Mouse (Mus musculus): ENCODE data around the gene Slc20a1. TPM values are rescaled to one million over a fixed set of nuclear protein-coding genes. Genes with fewer than 3 reads are reported as not detected.

Gene Slc20a1
- polyA plus RNA-seq, 1 experiment from 2014 or later, result 20.1 TPM

GRCm38 (mm10) chr2:129254076-129254475 lies 55.5 kb downstream of the Slc20a1 start:
- H3K4me3 ChIP-seq (ENCODE audit: low read length), result no peak overlapping the region
- no peak overlapping the region for H3K4me2 ChIP-seq (ENCODE audit: low read depth, low read length)
- H3K9ac ChIP-seq (ENCODE audit: low read length), result no peak overlapping the region
- H3K4me1 ChIP-seq (replicated peaks; ENCODE audit: control insufficient read depth, insufficient read depth, low read length), result no peaks in the 10 kb centered on the region
- no peaks in the 10 kb centered on the region for H3K27me3 ChIP-seq (ENCODE audit: control insufficient read depth, insufficient read depth, low read depth, low read length)
- no peaks in the 10 kb centered on the region for H3K9me3 ChIP-seq (ENCODE audit: control insufficient read depth, low read length)
- no peak for ATAC-seq (ENCODE audit: low read depth)
- H3K36me3 ChIP-seq (ENCODE audit: control insufficient read depth, insufficient read depth, low read length), result no peaks in the 10 kb centered on the region
- H3K27ac ChIP-seq (ENCODE audit: low read length), result no peak overlapping the region
- 47% methylated on average over 2 of the region's 2 CpGs for WGBS

DNA sequence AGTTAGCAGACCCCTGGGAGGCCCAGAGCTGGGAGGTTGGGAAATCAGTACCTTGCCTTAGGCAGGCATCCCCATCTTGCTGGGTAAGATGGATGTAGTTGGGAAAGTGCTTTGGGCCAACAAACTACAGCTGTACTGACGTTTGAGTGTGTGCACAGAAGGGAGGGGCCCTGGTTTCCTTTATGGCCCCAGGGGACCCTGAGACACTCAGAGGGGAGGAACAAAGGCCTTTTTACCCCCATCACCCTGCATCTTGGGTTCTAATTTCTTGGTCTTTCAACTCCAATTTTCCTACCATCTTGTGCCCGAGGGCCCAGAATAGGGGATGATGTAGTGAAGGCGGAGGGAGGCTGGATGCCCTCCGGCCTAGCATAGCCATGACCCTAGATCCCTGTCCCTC lies 57.4 kb downstream of the Slc20a1 start:
- Histone ChIP-seq H3K36me3 (ENCODE audit: control insufficient read depth, insufficient read depth, low read length) (no peaks in the 10 kb centered on the region), H3K9ac (ENCODE audit: low read length) (no peak overlapping the region), H3K4me2 (ENCODE audit: low read depth, low read length) (no peak overlapping the region), H3K27ac (ENCODE audit: low read length) (no peak overlapping the region), H3K9me3 (ENCODE audit: control insufficient read depth, low read length) (no peaks in the 10 kb centered on the region), H3K4me1 (replicated peaks; ENCODE audit: control insufficient read depth, insufficient read depth, low read length) (no peaks in the 10 kb centered on the region), H3K27me3 (ENCODE audit: control insufficient read depth, insufficient read depth, low read depth, low read length) (no peaks in the 10 kb centered on the region), H3K4me3 (ENCODE audit: low read length) (no peak overlapping the region)
- WGBS, result 65% methylated on average over 4 of the region's 4 CpGs
- ATAC-seq (ENCODE audit: low read depth), result no peak

DNA sequence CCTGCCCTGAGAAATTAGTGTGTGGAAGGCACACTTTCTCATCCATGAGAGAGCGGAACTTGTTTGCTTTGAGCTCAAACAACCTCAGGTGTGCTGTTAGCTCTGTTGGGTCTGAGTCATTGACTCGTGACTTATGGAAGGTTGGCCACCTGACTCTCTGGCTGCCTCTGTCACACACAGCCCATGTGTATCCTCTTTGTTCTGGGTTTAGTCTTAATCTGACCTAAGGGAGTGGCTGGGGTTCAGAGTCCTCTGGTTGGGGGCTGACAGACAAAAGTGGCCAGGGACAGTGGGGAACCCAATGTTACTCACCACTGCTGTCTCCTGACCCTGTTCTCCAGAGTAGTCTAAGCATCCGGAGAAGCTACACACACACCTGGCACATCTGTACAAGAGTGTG lies 59.5 kb downstream of the Slc20a1 start:
- no peak; the same call in 1 of the 2 replicates for ATAC-seq (ENCODE audit: low read depth)

DNA sequence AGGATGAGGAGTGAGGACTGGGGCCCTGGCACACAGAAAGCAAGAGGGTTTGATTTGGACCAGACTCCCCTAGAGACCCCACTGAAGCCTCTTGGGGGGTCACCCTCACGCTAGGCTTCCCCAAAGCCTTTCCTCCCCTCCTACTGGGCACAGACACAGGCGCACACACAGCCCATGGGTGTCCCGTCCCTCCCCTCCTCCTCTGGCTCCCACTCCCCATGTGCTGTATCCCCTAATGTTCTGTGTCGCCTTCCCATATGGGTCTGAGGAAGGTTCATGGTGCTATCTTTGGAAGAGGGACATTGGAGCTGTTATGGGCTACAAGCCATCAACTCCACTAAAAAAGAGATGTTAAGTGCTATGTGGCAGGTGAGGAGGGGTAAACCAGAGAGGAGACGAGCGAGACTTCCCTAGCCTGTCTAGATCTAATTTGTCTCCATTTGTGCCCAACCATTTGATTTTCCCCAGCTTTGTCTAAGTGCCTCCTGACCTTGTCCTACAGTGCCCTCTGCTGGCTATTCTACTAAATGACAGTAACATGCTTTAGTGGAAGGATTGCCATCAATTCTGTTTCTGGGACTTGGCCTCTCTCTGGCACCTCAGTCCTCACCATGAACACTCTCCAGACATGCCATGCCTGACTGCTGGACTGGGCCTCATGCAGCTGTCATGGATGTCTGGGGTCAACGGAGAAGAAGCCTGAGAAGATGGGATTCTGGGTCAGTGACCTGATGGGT lies 60.1 kb downstream of the Slc20a1 start:
- no peak overlapping the region for H3K4me2 ChIP-seq (ENCODE audit: low read depth, low read length)

More for the DNA sequence above, 59.5 kb downstream of the Slc20a1 start:
- Histone ChIP-seq H3K9me3 (ENCODE audit: control insufficient read depth, low read length) (no peaks in the 10 kb centered on the region), H3K4me2 (ENCODE audit: low read depth, low read length) (no peak overlapping the region), H3K36me3 (ENCODE audit: control insufficient read depth, insufficient read depth, low read length) (no peaks in the 10 kb centered on the region), H3K27me3 (ENCODE audit: control insufficient read depth, insufficient read depth, low read depth, low read length) (no peaks in the 10 kb centered on the region), H3K4me1 (replicated peaks; ENCODE audit: control insufficient read depth, insufficient read depth, low read length) (no peaks in the 10 kb centered on the region), H3K4me3 (ENCODE audit: low read length) (no peak overlapping the region), H3K9ac (ENCODE audit: low read length) (no peak overlapping the region), H3K27ac (ENCODE audit: low read length) (no peak overlapping the region)
- 71% methylated on average over 3 of the region's 3 CpGs for WGBS

GRCm38 (mm10) chr2:129260646-129261045 lies 62.1 kb downstream of the Slc20a1 start:
- H3K4me3 ChIP-seq (ENCODE audit: low read length), result no peak overlapping the region
- H3K9me3 ChIP-seq (ENCODE audit: control insufficient read depth, low read length), result no peaks in the 10 kb centered on the region
- no peaks in the 10 kb centered on the region for H3K27me3 ChIP-seq (ENCODE audit: control insufficient read depth, insufficient read depth, low read depth, low read length)
- H3K27ac ChIP-seq (ENCODE audit: low read length), result no peak overlapping the region
- ATAC-seq (ENCODE audit: low read depth), result no peak
- no peaks in the 10 kb centered on the region for H3K4me1 ChIP-seq (replicated peaks; ENCODE audit: control insufficient read depth, insufficient read depth, low read length)
- H3K9ac ChIP-seq (ENCODE audit: low read length), result no peak overlapping the region
- H3K4me2 ChIP-seq (ENCODE audit: low read depth, low read length), result no peak overlapping the region
- H3K36me3 ChIP-seq (ENCODE audit: control insufficient read depth, insufficient read depth, low read length), result no peaks in the 10 kb centered on the region
- 67% methylated on average over 3 of the region's 3 CpGs for WGBS

More for the DNA sequence above, 60.1 kb downstream of the Slc20a1 start:
- H3K9me3 ChIP-seq (ENCODE audit: control insufficient read depth, low read length), result no peaks in the 10 kb centered on the region
- H3K9ac ChIP-seq (ENCODE audit: low read length), result no peak overlapping the region
- no peak overlapping the region for H3K4me3 ChIP-seq (ENCODE audit: low read length)
- H3K36me3 ChIP-seq (ENCODE audit: control insufficient read depth, insufficient read depth, low read length), result no peaks in the 10 kb centered on the region
- no peaks in the 10 kb centered on the region for H3K27me3 ChIP-seq (ENCODE audit: control insufficient read depth, insufficient read depth, low read depth, low read length)
- peak; percentile 65 for ATAC-seq (ENCODE audit: low read depth)
- no peak overlapping the region for H3K27ac ChIP-seq (ENCODE audit: low read length)
- WGBS, result 33% methylated on average over 7 of the region's 7 CpGs
- H3K4me1 ChIP-seq (replicated peaks; ENCODE audit: control insufficient read depth, insufficient read depth, low read length), result no peaks in the 10 kb centered on the region

Other genes with a start within 250 kb of the Slc20a1 start
- gene Zc3h6, start 231.4 kb upstream of the Slc20a1 start, polyA plus RNA-seq (2015; fragmentation: Nextera tagmentation; extraction: Ambion mirVana), result 1.2 and 1.3 TPM in 2 replicates
- gene Gm10762, start 231.0 kb upstream of the Slc20a1 start, polyA plus RNA-seq (2015; fragmentation: Nextera tagmentation; extraction: Ambion mirVana), result 12.0 and 13.1 TPM in 2 replicates
- 0.23 and 0.25 TPM in 2 replicates for gene Vinac1, start 150.6 kb upstream of the Slc20a1 start, polyA plus RNA-seq (2015; fragmentation: Nextera tagmentation; extraction: Ambion mirVana)
- gene Ttl, start 132.8 kb upstream of the Slc20a1 start, polyA plus RNA-seq (2015; fragmentation: Nextera tagmentation; extraction: Ambion mirVana), result 11.8 and 12.2 TPM in 2 replicates
- 20.2 and 22.4 TPM in 2 replicates for gene Polr1b, start 97.8 kb upstream of the Slc20a1 start, polyA plus RNA-seq (2015; fragmentation: Nextera tagmentation; extraction: Ambion mirVana)
- 28.3 and 31.1 TPM in 2 replicates for gene Chchd5, start 69.1 kb upstream of the Slc20a1 start, polyA plus RNA-seq (2015; fragmentation: Nextera tagmentation; extraction: Ambion mirVana)
- 50.8 and 64.0 TPM in 2 replicates for gene Ckap2l, start 98.4 kb downstream of the Slc20a1 start, polyA plus RNA-seq (2015; fragmentation: Nextera tagmentation; extraction: Ambion mirVana)
- not detected in 2 replicates for gene Il1a, start 111.2 kb downstream of the Slc20a1 start, polyA plus RNA-seq (2015; fragmentation: Nextera tagmentation; extraction: Ambion mirVana)
- not detected in 2 replicates for gene Il1b, start 172.4 kb downstream of the Slc20a1 start, polyA plus RNA-seq (2015; fragmentation: Nextera tagmentation; extraction: Ambion mirVana)